Mouse (Mus musculus): ENCODE measurements around the gene Gm13030. TPM values are rescaled to one million over a fixed set of nuclear protein-coding genes. Genes with fewer than 3 reads are reported as not detected.
A peak's percentile ranks its signal among the peaks of the same experiment; 100 is the strongest.
"Not testable (repeated sequence)": the region's sequence is repeated elsewhere in the genome, so short reads cannot be mapped to it uniquely, and the experiment has no call there.

The Gm13030 gene
- polyA plus RNA-seq, 1 experiment = not detected

DNA sequence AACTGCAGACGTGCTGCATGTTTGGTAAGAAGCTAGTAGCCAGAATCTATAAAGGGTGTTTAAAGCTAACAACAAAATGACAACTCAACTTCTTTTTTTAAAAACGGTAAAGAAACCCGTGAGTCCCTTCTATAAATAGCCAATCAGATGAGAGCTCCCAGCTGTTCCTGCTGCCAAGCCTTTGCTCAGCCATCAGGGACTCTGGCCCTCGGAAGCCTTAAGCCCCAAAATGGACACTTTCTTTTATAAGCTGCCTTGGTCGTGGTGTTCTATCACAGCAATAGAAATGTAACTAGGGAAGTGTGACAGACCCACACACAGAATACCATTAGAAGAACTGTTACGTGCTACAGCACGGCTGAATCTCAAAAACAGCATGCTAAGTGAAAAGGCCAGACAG, 25.6 kb upstream of the Gm13030 start:
- Histone ChIP-seq H3K27me3 (ENCODE audit: control insufficient read depth, insufficient read depth, low read length) (no peaks in the 10 kb centered on the region), H3K4me1 (ENCODE audit: control insufficient read depth, insufficient read depth, low read length) (no peaks in the 10 kb centered on the region), H3K27ac (ENCODE audit: insufficient read depth, low read length) (no peak overlapping the region), H3K4me3 (replicated peaks; ENCODE audit: insufficient read depth, low read depth, low read length) (no peak overlapping the region)
- WGBS = 79% methylated on average over 7 of the region's 7 CpGs
- TF ChIP-seq POLR2A (IDR thresholded peaks at IDR 0.05; ENCODE audit: borderline replicate concordance, insufficient read depth, low read length) (no peak), CTCF (IDR thresholded peaks at IDR 0.05; ENCODE audit: borderline replicate concordance, insufficient read depth, low read depth, low read length) (no peak)
- no peak for DNase-seq

DNA sequence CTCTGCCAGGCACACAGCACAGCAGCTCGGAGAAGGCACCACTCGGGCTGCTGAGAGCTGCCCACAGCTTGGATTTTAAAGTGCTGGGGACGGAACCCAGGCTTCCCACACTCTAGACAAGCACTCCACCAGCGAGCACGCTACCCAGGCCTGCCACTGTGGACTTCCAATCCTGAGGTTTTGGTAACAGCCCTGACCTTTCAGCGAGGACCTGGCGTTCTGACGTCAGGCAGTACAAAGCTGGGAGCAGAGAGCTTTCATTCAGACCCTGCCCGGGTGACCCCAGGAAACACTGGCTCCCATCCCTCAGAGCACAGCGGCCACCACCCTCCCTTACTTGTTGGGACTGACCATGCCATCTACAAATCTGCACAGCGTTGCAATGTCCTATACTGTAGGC, 20.0 kb upstream of the Gm13030 start:
- DNase-seq; H3K27me3 ChIP-seq (ENCODE audit: control insufficient read depth, insufficient read depth, low read length); H3K4me1 ChIP-seq (ENCODE audit: control insufficient read depth, insufficient read depth, low read length); H3K27ac ChIP-seq (ENCODE audit: insufficient read depth, low read length); H3K4me3 ChIP-seq (replicated peaks; ENCODE audit: insufficient read depth, low read depth, low read length): not testable (repeated sequence)
- WGBS = 88% methylated on average over 11 of the region's 11 CpGs

GRCm38 (mm10) chr4:138892655-138893054, 18.9 kb upstream of the Gm13030 start:
- peaks cover 4% of the 10 kb centered on the region for H3K4me1 ChIP-seq (ENCODE audit: control insufficient read depth, insufficient read depth, low read length)
- H3K4me3 ChIP-seq (replicated peaks; ENCODE audit: insufficient read depth, low read depth, low read length) = no peak overlapping the region
- H3K27me3 ChIP-seq (ENCODE audit: control insufficient read depth, insufficient read depth, low read length) = no peaks in the 10 kb centered on the region
- TF ChIP-seq POLR2A (IDR thresholded peaks at IDR 0.05; ENCODE audit: borderline replicate concordance, insufficient read depth, low read length) (no peak), CTCF (IDR thresholded peaks at IDR 0.05; ENCODE audit: borderline replicate concordance, insufficient read depth, low read depth, low read length) (no peak)
- WGBS = 20% methylated on average over 6 of the region's 6 CpGs
- DNase-seq = peak; percentile 21 to 28
- H3K27ac ChIP-seq (ENCODE audit: insufficient read depth, low read length) = no peak overlapping the region

DNA sequence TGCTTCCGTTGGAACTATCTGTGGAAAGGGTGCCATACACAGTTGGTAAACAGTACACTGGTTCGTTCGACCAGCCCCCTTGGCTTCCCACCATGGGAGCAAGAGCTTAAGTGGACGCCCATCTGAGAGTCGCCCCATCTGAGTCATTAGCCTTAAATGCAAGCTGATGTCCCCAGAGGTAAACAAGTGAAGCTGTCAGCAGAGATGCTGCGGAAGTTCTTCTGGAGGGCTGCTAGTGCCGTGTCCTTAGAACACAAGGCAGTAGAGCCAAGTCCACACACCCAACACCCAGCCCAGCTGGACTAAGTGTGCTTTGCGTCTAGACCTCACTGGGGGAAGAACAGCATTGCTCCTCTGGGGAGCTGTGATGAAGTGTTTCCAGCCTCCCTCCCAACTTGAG, 15.9 kb upstream of the Gm13030 start:
- TF ChIP-seq CTCF (IDR thresholded peaks at IDR 0.05; ENCODE audit: borderline replicate concordance, insufficient read depth, low read depth, low read length) (no peak), POLR2A (IDR thresholded peaks at IDR 0.05; ENCODE audit: borderline replicate concordance, insufficient read depth, low read length) (no peak)
- H3K4me1 ChIP-seq (ENCODE audit: control insufficient read depth, insufficient read depth, low read length) = peaks cover 4% of the 10 kb centered on the region
- H3K4me3 ChIP-seq (replicated peaks; ENCODE audit: insufficient read depth, low read depth, low read length) = no peak overlapping the region
- H3K27me3 ChIP-seq (ENCODE audit: control insufficient read depth, insufficient read depth, low read length) = no peaks in the 10 kb centered on the region
- no peak overlapping the region for H3K27ac ChIP-seq (ENCODE audit: insufficient read depth, low read length)
- no peak for DNase-seq
- WGBS = 61% methylated on average over 8 of the region's 8 CpGs

- Histone ChIP-seq H3K4me1 (ENCODE audit: control insufficient read depth, insufficient read depth, low read length) (peaks cover 4% of the 10 kb centered on the region), H3K4me3 (replicated peaks; ENCODE audit: insufficient read depth, low read depth, low read length) (no peak overlapping the region), H3K27ac (ENCODE audit: insufficient read depth, low read length) (no peak overlapping the region), H3K27me3 (ENCODE audit: control insufficient read depth, insufficient read depth, low read length) (no peaks in the 10 kb centered on the region)
- WGBS = 57% methylated on average over 7 of the region's 7 CpGs
- no peak for TF ChIP-seq POLR2A (IDR thresholded peaks at IDR 0.05; ENCODE audit: borderline replicate concordance, insufficient read depth, low read length)
- TF ChIP-seq CTCF (IDR thresholded peaks at IDR 0.05; ENCODE audit: borderline replicate concordance, insufficient read depth, low read depth, low read length) = no peak
- DNase-seq = no peak
These were observed 15.4 kb upstream of the Gm13030 start for GRCm38 (mm10) chr4:138889165-138889564.

- H3K4me3 ChIP-seq (replicated peaks; ENCODE audit: insufficient read depth, low read depth, low read length) = no peak overlapping the region
- TF ChIP-seq POLR2A (IDR thresholded peaks at IDR 0.05; ENCODE audit: borderline replicate concordance, insufficient read depth, low read length) = no peak
- TF ChIP-seq CTCF (IDR thresholded peaks at IDR 0.05; ENCODE audit: borderline replicate concordance, insufficient read depth, low read depth, low read length) = peak; percentile 85
- 18% methylated on average over 6 of the region's 6 CpGs for WGBS
- DNase-seq = peak; percentile 62 to 79
- no peaks in the 10 kb centered on the region for H3K27me3 ChIP-seq (ENCODE audit: control insufficient read depth, insufficient read depth, low read length)
- no peak overlapping the region for H3K27ac ChIP-seq (ENCODE audit: insufficient read depth, low read length)
- H3K4me1 ChIP-seq (ENCODE audit: control insufficient read depth, insufficient read depth, low read length) = no peaks in the 10 kb centered on the region
These were observed 10.5 kb upstream of the Gm13030 start for GRCm38 (mm10) chr4:138884261-138884660.

DNA sequence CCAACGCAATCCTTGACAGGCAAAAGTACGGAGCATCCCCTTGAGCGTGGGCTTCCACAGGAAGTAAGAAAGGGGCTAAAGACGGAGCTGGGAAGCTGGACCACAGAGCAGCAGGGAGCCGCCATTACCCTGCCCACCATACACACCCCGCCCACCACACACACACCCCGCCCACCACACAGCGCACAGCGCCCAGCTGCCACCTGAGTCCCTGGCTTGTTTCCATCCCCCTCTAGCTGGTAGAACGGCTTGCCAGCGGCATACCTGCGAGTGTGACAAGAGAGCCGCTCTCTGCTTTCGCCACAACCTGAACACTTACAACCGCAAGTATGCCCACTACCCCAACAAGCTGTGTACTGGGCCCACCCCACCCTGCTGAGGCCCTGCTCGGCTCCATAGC, 8.4 kb upstream of the Gm13030 start:
- Histone ChIP-seq H3K27me3 (ENCODE audit: control insufficient read depth, insufficient read depth, low read length) (no peaks in the 10 kb centered on the region), H3K4me1 (ENCODE audit: control insufficient read depth, insufficient read depth, low read length) (no peaks in the 10 kb centered on the region), H3K4me3 (replicated peaks; ENCODE audit: insufficient read depth, low read depth, low read length) (no peak overlapping the region), H3K27ac (ENCODE audit: insufficient read depth, low read length) (no peak overlapping the region)
- WGBS = 18% methylated on average over 16 of the region's 16 CpGs
- DNase-seq = no peak
- no peak for TF ChIP-seq CTCF (IDR thresholded peaks at IDR 0.05; ENCODE audit: borderline replicate concordance, insufficient read depth, low read depth, low read length)

DNA sequence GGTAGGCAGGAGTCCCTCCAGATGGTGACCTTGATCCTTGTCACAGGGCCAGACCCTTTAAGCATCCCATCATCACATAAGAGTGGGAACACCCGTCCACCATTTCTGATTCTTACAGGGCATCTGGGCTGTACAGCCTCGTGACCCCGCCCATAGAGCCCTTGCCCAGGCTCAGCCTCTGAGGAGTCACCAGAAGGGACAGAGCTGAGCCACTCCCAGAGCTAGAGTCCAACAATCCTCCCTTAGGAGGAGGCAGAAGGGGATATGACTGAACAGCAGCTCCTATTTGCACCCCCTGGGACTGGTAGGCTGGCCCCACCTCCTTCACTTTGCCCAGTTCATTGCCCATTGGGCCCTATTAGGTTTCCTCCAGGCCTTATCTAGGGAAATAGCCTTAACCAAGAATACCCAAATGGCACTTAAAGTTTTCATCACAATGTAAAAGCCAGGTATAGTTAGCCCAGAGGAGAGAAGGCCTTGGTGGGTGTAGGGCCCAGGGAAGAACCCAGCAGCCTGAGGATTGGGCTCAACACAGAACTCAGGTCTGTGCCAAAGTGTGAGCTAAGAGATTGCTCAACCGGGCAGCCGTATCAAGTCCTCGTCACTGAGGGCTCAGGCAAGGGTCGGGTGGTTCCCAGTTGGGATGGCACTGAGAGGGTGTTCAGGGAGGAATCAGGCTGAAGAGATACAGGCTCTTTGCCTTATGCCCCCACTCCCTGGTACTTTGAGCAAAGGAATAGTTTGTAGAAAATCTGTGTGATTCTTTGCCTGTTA, 7.2 kb upstream of the Gm13030 start:
- Histone ChIP-seq H3K4me3 (replicated peaks; ENCODE audit: insufficient read depth, low read depth, low read length) (no peak overlapping the region), H3K27me3 (ENCODE audit: control insufficient read depth, insufficient read depth, low read length) (no peaks in the 10 kb centered on the region), H3K27ac (ENCODE audit: insufficient read depth, low read length) (no peak overlapping the region), H3K4me1 (ENCODE audit: control insufficient read depth, insufficient read depth, low read length) (no peaks in the 10 kb centered on the region)
- WGBS = 74% methylated on average over 7 of the region's 7 CpGs
- DNase-seq = no peak
- TF ChIP-seq POLR2A (IDR thresholded peaks at IDR 0.05; ENCODE audit: borderline replicate concordance, insufficient read depth, low read length) (no peak), CTCF (IDR thresholded peaks at IDR 0.05; ENCODE audit: borderline replicate concordance, insufficient read depth, low read depth, low read length) (no peak)
